Mouse (Mus musculus) lung, adult 2 months (tissue): ENCODE measurements around the gene Gabrg2.

Experiments used
- CTCF ChIP-seq: fragments of 200-500 bp; IDR thresholded peaks from 2 replicates; pipeline ENCODE4 v1.5.1; 2011; ENCODE audit warnings: mild to moderate bottlenecking, low read length, control low read depth; ENCODE audit not compliant: insufficient read depth
- POLR2A ChIP-seq: fragments of 200-500 bp; IDR thresholded peaks from 2 replicates; pipeline ENCODE4 v1.6.1; 2011; ENCODE audit warnings: low read depth, mild to moderate bottlenecking, control low read depth, low read length, borderline replicate concordance; ENCODE audit errors: extremely low read depth

DNA sequence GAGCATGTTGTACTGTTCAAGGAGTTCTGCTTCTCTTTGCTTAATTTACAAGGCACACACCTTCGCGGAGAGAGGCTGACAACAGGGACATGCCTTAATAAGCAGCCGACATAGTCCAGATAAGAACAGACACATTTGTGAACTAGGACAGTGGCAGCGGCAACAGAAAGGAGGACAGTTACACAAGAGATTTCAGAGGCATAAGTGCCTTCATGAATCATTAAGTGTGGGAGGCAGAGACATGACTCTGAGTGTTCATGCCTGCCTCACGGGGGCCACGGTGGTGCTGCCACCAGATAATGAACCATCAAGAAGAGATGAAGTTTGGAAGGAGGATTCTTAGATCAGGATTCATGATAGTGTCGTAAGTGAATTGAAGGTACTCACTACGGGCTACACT is 38.0 kb downstream of the Gabrg2 start:
- TF ChIP-seq POLR2A (no peak), CTCF (no peak)
